Mouse (Mus musculus): Measurements from ENCODE around the gene Fbxo44. TPM values are rescaled to one million over a fixed set of nuclear protein-coding genes. Genes with fewer than 3 reads are reported as not detected.

Gene Fbxo44
- 3.1 TPM for polyA plus RNA-seq (2012; fragmentation: generic; extraction: Trizol)

DNA sequence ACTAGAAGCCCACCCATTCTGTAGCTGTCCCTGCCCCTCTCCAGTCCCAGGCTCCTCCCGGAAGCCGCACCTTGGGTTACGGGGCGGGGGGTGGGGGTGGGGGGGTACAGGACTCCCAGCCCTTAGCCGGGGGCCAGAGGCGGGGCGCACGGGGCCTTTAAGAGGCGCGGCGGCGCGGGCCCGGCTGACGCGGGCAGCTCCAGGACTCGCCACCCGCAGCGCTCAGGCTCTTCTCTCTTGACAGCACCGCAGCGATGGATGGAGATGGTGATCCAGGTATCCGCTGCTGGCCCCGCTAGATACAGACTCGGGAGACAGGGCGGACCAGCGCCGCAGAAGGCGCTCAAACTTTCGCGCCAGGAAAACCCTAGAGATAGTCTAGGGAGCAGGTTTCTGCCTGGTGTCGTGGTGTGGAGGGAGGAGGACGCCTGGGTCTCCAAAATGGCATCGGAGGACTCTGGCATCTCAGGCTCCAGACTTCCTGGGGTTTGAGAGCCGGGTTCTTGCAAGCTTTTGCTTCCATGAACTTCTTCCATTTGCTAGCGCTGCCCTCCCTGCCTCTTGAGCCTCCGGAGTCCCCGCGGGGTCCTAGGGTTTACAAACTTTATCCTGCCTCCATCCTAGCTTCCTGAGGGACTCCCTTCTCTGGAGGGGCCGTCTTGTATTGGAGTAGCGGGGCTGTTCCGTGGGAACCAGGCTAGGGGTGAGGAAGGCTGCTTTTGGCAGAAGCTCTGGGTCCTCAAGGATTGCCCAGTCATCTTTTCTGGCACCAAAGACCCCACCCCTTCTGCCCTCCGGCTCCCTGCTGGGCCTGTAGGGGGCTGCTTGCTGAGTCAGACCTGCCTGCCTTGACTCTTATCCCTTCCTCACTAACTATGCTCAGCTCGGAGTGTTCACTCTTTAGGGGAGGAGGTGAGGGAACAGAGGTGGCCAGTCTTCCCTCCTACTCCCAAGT is at the start of gene Fbxo44, which contains the start of gene Fbxo2:
TSS of gene Fbxo44 (minus strand) at position 47 of the 955 bp plus-strand sequence.
TSS of gene Fbxo2 (plus strand) at position 186 of the 955 bp plus-strand sequence.
- peak within 1 kb of the TSS; percentile 23 for H3K4me3 ChIP-seq
- no peak within 1 kb of the TSS for H3ac ChIP-seq (ENCODE audit: control insufficient read depth, insufficient read length)
- H3K27me3 ChIP-seq (ENCODE audit: control insufficient read depth, insufficient read depth, insufficient read length), result peaks cover 20% of the 10 kb centered on the region
- H3K4me2 ChIP-seq (ENCODE audit: low read depth), result peak within 1 kb of the TSS; percentile 75
- no peaks in the 10 kb centered on the region for H3K36me3 ChIP-seq (ENCODE audit: control insufficient read depth, insufficient read depth)
- no peaks in the 10 kb centered on the region for H3K79me2 ChIP-seq (ENCODE audit: control insufficient read depth, insufficient read depth)
- TF ChIP-seq SRF (IDR thresholded peaks at IDR 0.05; ENCODE audit: control insufficient read depth, insufficient read length, low read depth) (no peak), USF1 (IDR thresholded peaks at IDR 0.05; ENCODE audit: low read depth) (no peak), REST (IDR thresholded peaks at IDR 0.05; ENCODE audit: insufficient read depth, insufficient read length) (no peak)

DNA sequence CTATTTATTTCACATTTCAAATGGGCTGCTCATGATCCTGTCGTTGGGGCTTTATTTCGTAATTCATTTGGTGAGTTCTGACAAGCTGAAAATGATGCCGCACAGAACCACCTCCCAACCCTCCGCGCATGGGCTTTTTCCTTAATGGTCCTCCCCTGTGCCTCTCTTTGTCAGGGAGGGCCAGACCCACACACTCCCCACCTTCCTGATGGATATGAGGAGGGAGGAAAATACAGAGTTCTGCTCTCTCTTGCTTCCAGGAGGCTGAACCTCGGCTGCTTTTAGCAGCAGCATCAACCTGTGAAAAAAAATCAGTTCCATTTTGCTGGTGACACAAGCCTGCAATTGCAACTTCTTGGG is 44.6 kb upstream of the Fbxo44 start:
- TF ChIP-seq TCF12 (IDR thresholded peaks at IDR 0.05; ENCODE audit: insufficient read depth, poor library complexity, severe bottlenecking) (no peak), USF1 (IDR thresholded peaks at IDR 0.05; ENCODE audit: low read depth) (no peak), REST (IDR thresholded peaks at IDR 0.05; ENCODE audit: insufficient read depth, insufficient read length) (no peak), POLR2A (IDR thresholded peaks at IDR 0.05; ENCODE audit: insufficient read length, low read depth) (no peak), E2F4 (IDR thresholded peaks at IDR 0.05; ENCODE audit: insufficient read depth) (no peak), TCF3 (IDR thresholded peaks at IDR 0.05; ENCODE audit: insufficient read length, low read depth) (no peak), POLR2AphosphoS2 (IDR thresholded peaks at IDR 0.05; ENCODE audit: insufficient read length, low read depth) (no peak), MAX (IDR thresholded peaks at IDR 0.05; ENCODE audit: low read depth) (no peak), CEBPB (IDR thresholded peaks at IDR 0.05; ENCODE audit: insufficient read depth, poor library complexity, severe bottlenecking) (no peak)
- Histone ChIP-seq H3K27me3 (ENCODE audit: control insufficient read depth, insufficient read depth, insufficient read length) (peaks cover 11% of the 10 kb centered on the region), H3K4me2 (ENCODE audit: low read depth) (no peak overlapping the region), H3K36me3 (ENCODE audit: control insufficient read depth, insufficient read depth) (no peaks in the 10 kb centered on the region), H3ac (ENCODE audit: control insufficient read depth, insufficient read length) (no peak overlapping the region), H3K4me3 (no peak overlapping the region), H3K79me2 (ENCODE audit: control insufficient read depth, insufficient read depth) (no peaks in the 10 kb centered on the region)

DNA sequence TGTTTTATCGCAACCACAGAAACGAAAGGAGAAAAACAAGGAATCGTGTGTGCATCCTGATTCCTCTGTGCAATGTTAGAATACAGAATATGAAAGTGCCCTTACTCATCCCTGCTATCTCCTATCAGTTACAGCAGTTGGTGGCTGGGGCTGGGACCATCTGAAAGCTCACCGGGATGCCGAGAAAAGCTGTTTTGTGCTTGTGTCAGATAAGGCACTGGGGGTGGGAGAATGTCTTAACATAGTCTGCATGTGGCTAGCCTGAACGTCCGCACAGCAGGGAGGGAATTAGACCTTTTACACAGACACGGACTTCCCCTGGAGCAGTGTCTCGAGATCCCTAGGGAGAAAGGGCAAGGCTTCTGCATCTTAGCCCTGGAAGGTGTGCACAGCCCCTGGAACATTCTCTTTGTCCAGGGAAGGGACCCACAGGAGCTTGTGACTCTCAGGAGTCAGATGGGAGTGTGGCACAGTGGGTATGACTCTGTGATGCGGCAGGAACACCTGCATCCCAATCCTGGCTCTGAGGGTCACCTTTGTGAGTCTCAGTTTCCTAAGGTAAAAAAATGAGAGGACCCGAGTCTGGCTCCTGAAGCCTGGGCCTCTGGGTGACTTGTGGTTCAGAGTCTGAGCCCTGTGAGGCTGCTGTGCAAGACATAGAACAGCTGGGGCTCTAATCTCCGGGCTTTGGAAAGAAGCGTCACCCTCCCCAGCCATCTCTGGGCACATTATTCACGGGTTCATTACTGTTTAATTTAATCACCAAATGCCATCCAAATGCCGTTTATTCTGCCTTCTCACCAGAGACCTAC is 44.0 kb upstream of the Fbxo44 start:
- H3K27me3 ChIP-seq (ENCODE audit: control insufficient read depth, insufficient read depth, insufficient read length), result peaks cover 8% of the 10 kb centered on the region
- H3K36me3 ChIP-seq (ENCODE audit: control insufficient read depth, insufficient read depth), result no peaks in the 10 kb centered on the region
- no peak overlapping the region for H3K4me3 ChIP-seq
- TF ChIP-seq USF1 (IDR thresholded peaks at IDR 0.05; ENCODE audit: low read depth) (no peak), POLR2AphosphoS2 (IDR thresholded peaks at IDR 0.05; ENCODE audit: insufficient read length, low read depth) (no peak), POLR2A (IDR thresholded peaks at IDR 0.05; ENCODE audit: insufficient read length, low read depth) (no peak), TCF12 (IDR thresholded peaks at IDR 0.05; ENCODE audit: insufficient read depth, poor library complexity, severe bottlenecking) (no peak)
- no peaks in the 10 kb centered on the region for H3K79me2 ChIP-seq (ENCODE audit: control insufficient read depth, insufficient read depth)
- no peak overlapping the region for H3ac ChIP-seq (ENCODE audit: control insufficient read depth, insufficient read length)
- H3K4me2 ChIP-seq (ENCODE audit: low read depth), result no peak overlapping the region

GRCm38 (mm10) chr4:148203557-148203956 is 43.3 kb upstream of the Fbxo44 start:
- TF ChIP-seq POLR2A (IDR thresholded peaks at IDR 0.05; ENCODE audit: insufficient read length, low read depth), result no peak
- no peak for TF ChIP-seq E2F4 (IDR thresholded peaks at IDR 0.05; ENCODE audit: insufficient read depth)
- no peak for TF ChIP-seq POLR2AphosphoS2 (IDR thresholded peaks at IDR 0.05; ENCODE audit: insufficient read length, low read depth)
- no peak overlapping the region for H3K4me2 ChIP-seq (ENCODE audit: low read depth)
- no peak overlapping the region for H3ac ChIP-seq (ENCODE audit: control insufficient read depth, insufficient read length)
- no peaks in the 10 kb centered on the region for H3K36me3 ChIP-seq (ENCODE audit: control insufficient read depth, insufficient read depth)
- no peak overlapping the region for H3K4me3 ChIP-seq
- H3K79me2 ChIP-seq (ENCODE audit: control insufficient read depth, insufficient read depth), result no peaks in the 10 kb centered on the region
- peaks cover 11% of the 10 kb centered on the region for H3K27me3 ChIP-seq (ENCODE audit: control insufficient read depth, insufficient read depth, insufficient read length)

GRCm38 (mm10) chr4:148198721-148199120 is 38.4 kb upstream of the Fbxo44 start:
- Histone ChIP-seq H3K79me2 (ENCODE audit: control insufficient read depth, insufficient read depth) (no peaks in the 10 kb centered on the region), H3K4me2 (ENCODE audit: low read depth) (no peak overlapping the region), H3K36me3 (ENCODE audit: control insufficient read depth, insufficient read depth) (no peaks in the 10 kb centered on the region), H3ac (ENCODE audit: control insufficient read depth, insufficient read length) (no peak overlapping the region), H3K4me3 (no peak overlapping the region), H3K27me3 (ENCODE audit: control insufficient read depth, insufficient read depth, insufficient read length) (peaks cover 14% of the 10 kb centered on the region)
- TF ChIP-seq REST (IDR thresholded peaks at IDR 0.05; ENCODE audit: insufficient read depth, insufficient read length) (no peak), TCF12 (IDR thresholded peaks at IDR 0.05; ENCODE audit: insufficient read depth, poor library complexity, severe bottlenecking) (no peak), MYOG (IDR thresholded peaks at IDR 0.05; ENCODE audit: control insufficient read depth in 1 of 3, insufficient read depth in 1 of 3, insufficient read length in 2 of 3, low read depth in 2 of 3) (no peak), MAX (IDR thresholded peaks at IDR 0.05; ENCODE audit: low read depth) (no peak)

All from myocyte (in vitro differentiated cells).